Mouse (Mus musculus): ENCODE results near the gene Ywhag.

Ywhag gene

GRCm38 (mm10) chr5:135888405-135889215 is 45.8 kb downstream of the Ywhag start:
- DNase-seq (ENCODE audit: low spot score in 2 of 2) = no peak

- DNase-seq (ENCODE audit: low spot score in 2 of 2) = no peak
Measured at GRCm38 (mm10) chr5:135887675-135888102, 46.7 kb downstream of the Ywhag start, which contains the start of gene Hspb1. TSS of gene Hspb1 (plus strand) at chr5:135887919.

DNA sequence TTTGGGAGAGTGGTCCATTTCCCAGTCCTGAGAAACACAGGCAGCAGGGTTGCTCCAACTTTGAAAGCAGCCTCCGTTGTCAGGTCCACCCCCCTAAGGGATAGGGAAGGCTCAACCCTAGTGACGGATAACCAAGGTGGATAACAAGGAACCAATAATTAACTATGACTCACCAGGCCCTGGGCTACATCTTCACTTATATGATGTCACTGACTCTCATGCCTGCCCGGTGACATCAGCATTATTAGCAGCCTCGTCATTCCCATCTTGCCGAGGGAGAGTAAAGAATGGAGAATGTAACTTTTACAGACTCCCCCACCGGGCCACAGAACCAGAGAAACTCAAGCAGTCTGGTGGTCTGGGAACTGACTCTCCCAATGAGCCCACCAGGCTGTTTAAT is 49.8 kb downstream of the Ywhag start:
- DNase-seq (ENCODE audit: low spot score in 2 of 2) = no peak

DNA sequence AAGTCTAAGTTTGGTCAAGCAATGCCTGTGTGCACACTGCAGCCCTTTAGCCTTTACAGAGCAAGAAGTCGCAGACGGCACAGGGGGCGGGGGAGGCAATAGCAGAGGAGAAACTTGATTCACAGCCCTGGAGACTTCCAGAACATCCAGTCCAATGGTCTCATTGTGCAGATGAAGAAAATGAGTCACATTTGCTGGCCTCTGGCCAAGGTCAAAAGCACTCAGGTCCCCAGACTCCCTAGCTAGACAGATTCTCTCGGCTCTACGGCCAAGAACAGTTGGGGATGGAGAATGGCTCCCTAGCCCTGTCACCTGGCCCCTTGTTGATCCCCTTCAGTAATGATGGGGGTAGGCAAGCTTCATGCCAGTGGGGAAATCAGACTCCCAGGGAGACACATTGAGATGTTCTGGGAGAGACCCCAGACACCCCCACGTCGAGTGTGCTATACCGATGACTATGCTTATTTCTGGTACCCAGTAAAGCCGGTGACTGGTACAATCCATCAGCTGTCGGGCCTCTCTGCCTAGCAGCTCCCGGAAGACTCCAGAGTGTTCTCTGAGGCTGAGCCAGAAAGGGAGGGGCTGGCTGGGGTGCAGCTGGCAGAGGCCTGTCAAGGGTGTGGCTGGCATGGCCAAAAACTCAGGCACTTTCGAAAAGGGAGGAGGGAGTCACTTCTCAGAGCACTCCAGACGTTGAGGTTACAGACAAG is 54.8 kb downstream of the Ywhag start:
- DNase-seq (ENCODE audit: low spot score in 2 of 2) = no peak

DNA sequence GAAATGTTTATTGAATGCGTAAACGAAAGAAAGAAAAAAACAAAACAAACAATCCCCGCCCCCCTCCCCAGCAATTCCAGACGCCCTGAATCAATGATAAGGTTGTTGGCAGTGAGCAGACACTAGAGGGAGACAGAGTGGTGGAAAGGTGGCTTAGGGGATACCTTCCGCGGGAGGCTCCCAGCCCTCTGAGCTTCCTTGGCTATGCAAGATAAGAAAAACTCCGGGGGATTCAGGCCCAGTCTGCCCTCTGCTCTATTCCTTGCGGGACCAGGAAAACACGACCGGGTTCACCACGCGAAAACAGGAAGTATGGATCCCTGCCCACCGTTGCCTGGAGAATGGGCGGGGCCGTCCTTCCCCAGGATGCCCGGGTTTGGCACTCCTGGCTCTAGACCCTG is 56.6 kb downstream of the Ywhag start:
- DNase-seq (ENCODE audit: low spot score in 2 of 2) = peak in 1 of 2 experiments; percentile 60

DNA sequence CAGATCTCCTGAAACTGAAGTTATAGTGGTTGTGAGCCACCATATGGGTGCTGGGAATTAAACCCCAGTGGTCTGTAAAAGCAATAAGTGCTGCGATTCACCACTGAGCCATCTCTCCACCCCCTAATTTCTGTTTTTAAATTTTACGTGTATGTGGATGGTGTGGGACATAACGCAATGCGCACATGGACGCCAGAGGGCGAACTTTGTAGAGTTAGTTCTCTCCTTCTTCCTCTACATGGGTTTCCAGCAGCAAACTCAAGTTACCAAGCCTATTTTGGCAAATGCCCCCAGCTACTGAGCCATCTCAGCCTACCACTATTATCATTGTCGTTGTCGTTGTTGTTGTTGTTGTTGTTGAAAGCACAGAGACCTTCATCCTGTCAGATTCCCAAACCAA is 57.2 kb downstream of the Ywhag start:
- peak in 1 of 2 experiments; percentile 48 for DNase-seq (ENCODE audit: low spot score in 2 of 2)

GRCm38 (mm10) chr5:135873753-135874152 is 60.7 kb downstream of the Ywhag start:
- DNase-seq (ENCODE audit: low spot score in 2 of 2) = no peak

GRCm38 (mm10) chr5:135872996-135873395 is 61.4 kb downstream of the Ywhag start:
- DNase-seq (ENCODE audit: low spot score in 2 of 2) = no peak

DNA sequence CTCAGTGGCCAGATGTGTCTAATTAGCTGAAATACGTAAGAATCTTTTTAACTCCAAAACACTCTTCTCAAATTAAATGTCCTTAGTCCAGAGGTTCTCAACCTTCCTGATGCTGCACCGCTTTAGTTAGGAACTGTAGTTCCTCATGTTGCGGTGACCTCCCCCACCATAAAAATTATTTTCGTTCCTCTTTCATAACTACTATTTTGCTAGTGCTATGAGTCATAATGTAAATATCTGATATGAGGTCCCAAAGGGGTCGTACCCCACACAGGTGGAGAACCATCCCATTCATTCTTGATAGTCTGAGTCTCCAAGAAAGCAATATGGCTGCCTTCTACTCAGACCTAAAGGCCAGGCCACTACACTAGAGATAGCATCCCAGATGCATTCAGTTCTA is 63.9 kb downstream of the Ywhag start:
- no peak for DNase-seq (ENCODE audit: low spot score in 2 of 2)

GRCm38 (mm10) chr5:135869661-135870423 is 64.6 kb downstream of the Ywhag start:
- DNase-seq (ENCODE audit: low spot score in 2 of 2) = no peak

GRCm38 (mm10) chr5:135868653-135869052 is 65.8 kb downstream of the Ywhag start:
- DNase-seq (ENCODE audit: low spot score in 2 of 2) = no peak

GRCm38 (mm10) chr5:135867637-135868593 is 66.5 kb downstream of the Ywhag start:
- DNase-seq (ENCODE audit: low spot score in 2 of 2) = peak in 1 of 2 experiments; percentile 21

- DNase-seq (ENCODE audit: low spot score in 2 of 2) = no peak
Measured at GRCm38 (mm10) chr5:135866662-135867061, 67.8 kb downstream of the Ywhag start.

Data from thymus, postnatal 10 days (tissue).